Mouse (Mus musculus) stomach, embryonic 16.5 days (tissue): Measurements from ENCODE around the gene Cfap300. TPM values are rescaled to one million over a fixed set of nuclear protein-coding genes. Genes with fewer than 3 reads are reported as not detected.

Experiments used
- ATAC-seq: fragments of 200-750 bp; cut with Nextera tagmentation; 2 replicates; pipeline ENCODE4 v1.8.0; 2017; ENCODE audit warnings: moderate number of reproducible peaks, moderate TSS enrichment; ENCODE audit not compliant: insufficient read depth, low FRiP score
- H3K27ac ChIP-seq: fragments of 300-500 bp; sonication (generic); 2 replicates; pipeline ENCODE4 v1.5.1; 2014; ENCODE audit warnings: low read length
- H3K27me3 ChIP-seq: fragments of 300-500 bp; sonication (generic); 2 replicates; pipeline ENCODE4 v1.6.1; 2014; ENCODE audit warnings: low read length, control low read depth, mixed read lengths; ENCODE audit not compliant: control insufficient read depth, insufficient read depth
- H3K36me3 ChIP-seq: fragments of 300-500 bp; sonication (generic); 2 replicates; pipeline ENCODE4 v1.6.1; 2014; ENCODE audit warnings: low read length; ENCODE audit not compliant: control insufficient read depth, insufficient read depth
- H3K4me1 ChIP-seq: fragments of 300-500 bp; sonication (generic); 2 replicates; pipeline ENCODE4 v1.6.1; 2014; ENCODE audit warnings: low read length, control low read depth, mixed read lengths; ENCODE audit not compliant: control insufficient read depth, insufficient read depth
- H3K4me2 ChIP-seq: fragments of 300-500 bp; sonication (generic); 2 replicates; pipeline ENCODE4 v1.6.1; 2014; ENCODE audit warnings: low read depth, low read length, mixed read lengths
- H3K4me3 ChIP-seq: fragments of 300-500 bp; sonication (generic); replicated peaks from 2 replicates; pipeline ENCODE4 v1.5.1; 2014; ENCODE audit warnings: mild to moderate bottlenecking, low read length
- H3K9ac ChIP-seq: fragments of 300-500 bp; sonication (generic); 2 replicates; pipeline ENCODE4 v1.6.1; 2014; ENCODE audit warnings: low read length
- H3K9me3 ChIP-seq: fragments of 300-500 bp; sonication (generic); replicated peaks from 2 replicates; pipeline ENCODE4 v1.6.1; 2016; ENCODE audit warnings: low read length, control low read depth; ENCODE audit not compliant: control insufficient read depth
- WGBS: fragments of 180-500 bp; shearing (Covaris S2); extraction: QIAGEN DNeasy Blood & Tissue Kit; methylation state at CpG from one replicate; pipeline ENCODE4 v1.1.7; 2014; 5-methylcytosine and 5-hydroxymethylcytosine counted together
- polyA plus RNA-seq: library from polyadenylated mRNA; unstranded; fragments of >200 nt; fragmentation: Nextera tagmentation; extraction: Ambion mirVana; gene quantifications from 2 replicates; pipeline ENCODE4 v1.2.1, GENCODE M21; 2015

Gene Cfap300
- polyA plus RNA-seq: 8.1 and 8.7 TPM in 2 replicates

- H3K9ac ChIP-seq: peak within 1 kb of the TSS; percentile 81
- WGBS: under 1% methylated on average over 39 of the region's 39 CpGs
- peak within 1 kb of the TSS; percentile 87 for H3K4me3 ChIP-seq
- H3K27me3 ChIP-seq: no peaks in the 10 kb centered on the region
- 0 out of 2 replicates have a peak, but pooled peaks cover 4% of the 10 kb centered on the region for H3K4me1 ChIP-seq
- no peaks in the 10 kb centered on the region for H3K9me3 ChIP-seq
- peak within 1 kb of the TSS; percentile 59 for H3K4me2 ChIP-seq
- H3K27ac ChIP-seq: peak within 1 kb of the TSS; percentile 72
- H3K36me3 ChIP-seq: no peaks in the 10 kb centered on the region
- ATAC-seq: peak; percentile 97
These were observed at the start of gene Cfap300 for GRCm38 (mm10) chr9:8042338-8043043. TSS of gene Cfap300 (minus strand) at chr9:8042823.

DNA sequence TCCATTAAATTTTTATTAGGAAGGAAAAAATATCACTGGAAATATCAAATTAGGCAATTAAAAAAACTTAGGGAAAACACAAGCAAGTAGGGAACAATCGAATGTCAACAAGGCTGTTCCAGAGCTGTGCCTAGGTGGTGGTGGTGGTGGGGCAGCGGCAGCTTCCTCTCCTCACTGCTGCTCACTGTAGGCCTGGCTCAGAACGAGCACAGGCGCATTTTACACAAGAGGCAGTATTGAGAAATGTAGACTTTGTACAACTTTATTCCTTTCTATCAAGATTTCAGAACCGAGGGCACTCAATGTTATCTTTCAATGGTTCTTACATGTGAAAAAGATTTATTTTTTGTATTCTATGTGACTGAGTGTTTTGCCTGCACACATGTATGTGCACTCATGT, 36.3 kb upstream of the Cfap300 start:
- no peak for ATAC-seq
- H3K4me3 ChIP-seq: no peak overlapping the region
- WGBS: 79% methylated on average over 5 of the region's 5 CpGs
- H3K4me1 ChIP-seq: no peaks in the 10 kb centered on the region
- no peak overlapping the region for H3K4me2 ChIP-seq
- no peaks in the 10 kb centered on the region for H3K36me3 ChIP-seq
- H3K27me3 ChIP-seq: no peaks in the 10 kb centered on the region
- H3K9ac ChIP-seq: no peak overlapping the region
- H3K9me3 ChIP-seq: no peaks in the 10 kb centered on the region
- no peak overlapping the region for H3K27ac ChIP-seq

GRCm38 (mm10) chr9:8074345-8074744, 31.7 kb upstream of the Cfap300 start:
- Histone ChIP-seq H3K4me1 (no peaks in the 10 kb centered on the region), H3K4me3 (no peak overlapping the region), H3K9me3 (no peaks in the 10 kb centered on the region), H3K27ac (no peak overlapping the region), H3K27me3 (no peaks in the 10 kb centered on the region), H3K9ac (no peak overlapping the region), H3K36me3 (no peaks in the 10 kb centered on the region), H3K4me2 (no peak overlapping the region)
- no peak for ATAC-seq

DNA sequence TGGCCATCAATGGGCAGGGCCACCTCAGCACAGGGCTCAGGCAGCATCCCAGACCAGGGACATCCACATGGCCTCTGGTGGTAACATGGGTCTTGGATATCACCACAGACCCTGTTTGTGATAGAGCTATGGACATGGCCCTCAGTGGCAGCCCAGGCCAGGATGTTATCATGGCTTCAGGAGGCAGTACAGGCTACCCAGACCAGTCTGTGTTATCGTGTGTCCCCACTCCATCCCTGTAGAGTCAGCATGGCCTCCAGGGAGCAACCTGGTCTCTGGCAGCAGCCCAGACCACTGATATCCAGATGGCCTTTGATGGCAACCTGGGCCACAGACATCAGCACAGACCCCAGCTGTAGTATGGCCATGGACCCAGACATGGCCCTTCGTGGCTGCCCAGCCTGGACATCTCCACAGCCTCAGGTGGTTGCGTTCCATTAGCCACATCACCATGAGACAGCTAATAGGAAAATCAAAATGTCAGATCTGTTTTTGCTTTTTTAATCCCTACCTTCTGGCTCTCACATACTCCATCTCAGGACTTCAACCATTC, 30.7 kb upstream of the Cfap300 start:
- H3K36me3 ChIP-seq: no peaks in the 10 kb centered on the region
- H3K4me1 ChIP-seq: no peaks in the 10 kb centered on the region
- no peak; the same call in 1 of the 2 replicates for ATAC-seq
- no peaks in the 10 kb centered on the region for H3K27me3 ChIP-seq
- no peak overlapping the region for H3K4me2 ChIP-seq
- no peak overlapping the region for H3K27ac ChIP-seq
- H3K9me3 ChIP-seq: no peaks in the 10 kb centered on the region
- no peak overlapping the region for H3K4me3 ChIP-seq
- H3K9ac ChIP-seq: no peak overlapping the region
- 91% methylated on average over 3 of the region's 3 CpGs for WGBS

- Histone ChIP-seq H3K36me3 (no peaks in the 10 kb centered on the region), H3K27ac (no peak overlapping the region), H3K9me3 (no peaks in the 10 kb centered on the region), H3K4me1 (no peaks in the 10 kb centered on the region), H3K4me2 (no peak overlapping the region), H3K27me3 (no peaks in the 10 kb centered on the region), H3K9ac (no peak overlapping the region), H3K4me3 (no peak overlapping the region)
- ATAC-seq: no peak
- WGBS: 72% methylated on average over 3 of the region's 3 CpGs
These were observed 17.0 kb upstream of the Cfap300 start for GRCm38 (mm10) chr9:8059636-8060035.

- no peaks in the 10 kb centered on the region for H3K4me1 ChIP-seq
- no peak overlapping the region for H3K9ac ChIP-seq
- no peak overlapping the region for H3K4me2 ChIP-seq
- 5% methylated on average over 1 of the region's 1 CpGs for WGBS
- no peak overlapping the region for H3K4me3 ChIP-seq
- no peaks in the 10 kb centered on the region for H3K36me3 ChIP-seq
- H3K27ac ChIP-seq: 0 out of 2 replicates have a peak overlapping the region, but pooled peaks have one; percentile 21
- H3K27me3 ChIP-seq: no peaks in the 10 kb centered on the region
- ATAC-seq: peak; percentile 40; the same call in 1 of the 2 replicates
- H3K9me3 ChIP-seq: no peaks in the 10 kb centered on the region
These were observed 12.2 kb upstream of the Cfap300 start for GRCm38 (mm10) chr9:8054831-8055230.

GRCm38 (mm10) chr9:8043044-8043387, 393 bp upstream of the Cfap300 start:
- Histone ChIP-seq H3K27ac (peak overlapping the region; percentile 72; the same call in 1 of the 2 replicates), H3K4me1 (0 out of 2 replicates have a peak, but pooled peaks cover 4% of the 10 kb centered on the region), H3K9ac (peak overlapping the region; percentile 81), H3K36me3 (no peaks in the 10 kb centered on the region), H3K9me3 (no peaks in the 10 kb centered on the region), H3K27me3 (no peaks in the 10 kb centered on the region), H3K4me3 (peak overlapping the region; percentile 87), H3K4me2 (peak overlapping the region; percentile 59)
- 14% methylated on average over 5 of the region's 5 CpGs for WGBS
- ATAC-seq: no peak

GRCm38 (mm10) chr9:8035546-8035945, 7.1 kb downstream of the Cfap300 start:
- Histone ChIP-seq H3K4me1 (peaks cover 3% of the 10 kb centered on the region; the same call in 1 of the 2 replicates), H3K9ac (no peak overlapping the region), H3K36me3 (no peaks in the 10 kb centered on the region), H3K27me3 (no peaks in the 10 kb centered on the region), H3K27ac (peak overlapping the region; percentile 6; the same call in 1 of the 2 replicates), H3K9me3 (no peaks in the 10 kb centered on the region), H3K4me2 (peak overlapping the region; percentile 17), H3K4me3 (no peak overlapping the region; the same call in 1 of the 2 replicates)
- peak; percentile 83 for ATAC-seq
- 10% methylated on average over 7 of the region's 7 CpGs for WGBS

DNA sequence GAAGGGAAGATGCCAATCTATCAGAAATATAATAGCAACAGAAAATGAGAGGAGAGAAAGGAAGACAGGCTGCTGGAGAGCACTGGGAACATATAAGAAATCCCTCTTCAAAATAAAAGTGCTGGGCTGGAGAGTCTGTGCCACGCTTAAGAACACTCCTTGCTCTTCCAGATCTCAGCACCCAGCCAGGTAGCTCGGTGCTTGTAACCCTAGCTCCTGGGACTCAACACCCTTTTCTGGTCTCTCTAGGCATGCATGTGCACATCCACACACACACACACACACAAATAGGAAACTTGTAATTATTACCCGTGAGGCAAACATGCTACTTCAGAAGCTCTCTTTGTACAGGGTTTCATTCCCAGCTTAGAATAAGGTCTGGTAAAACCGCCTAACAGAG, 7.5 kb downstream of the Cfap300 start:
- peak overlapping the region; percentile 6; the same call in 1 of the 2 replicates for H3K27ac ChIP-seq
- no peak for ATAC-seq
- peaks cover 3% of the 10 kb centered on the region; the same call in 1 of the 2 replicates for H3K4me1 ChIP-seq
- H3K27me3 ChIP-seq: no peaks in the 10 kb centered on the region
- H3K9ac ChIP-seq: no peak overlapping the region
- WGBS: 45% methylated on average over 4 of the region's 4 CpGs
- no peaks in the 10 kb centered on the region for H3K36me3 ChIP-seq
- H3K9me3 ChIP-seq: no peaks in the 10 kb centered on the region
- no peak overlapping the region for H3K4me2 ChIP-seq
- no peak overlapping the region for H3K4me3 ChIP-seq
